Mouse (Mus musculus) hindbrain, embryonic 10.5 days (tissue): ENCODE measurements around the gene Zscan10. TPM values are rescaled to one million over a fixed set of nuclear protein-coding genes. Genes with fewer than 3 reads are reported as not detected.
A peak's percentile ranks its signal among the peaks of the same experiment; 100 is the strongest.

ENCODE experiments used
- DNase-seq: peaks from one replicate; pipeline ENCODE4 v3.0.0-alpha.2; 2017; ENCODE audit warnings: low spot score
- H3K27ac ChIP-seq: fragments of 300-500 bp; sonication (generic); 2 replicates; pipeline ENCODE4 v1.5.1; 2016; ENCODE audit warnings: mild to moderate bottlenecking, moderate library complexity
- H3K27me3 ChIP-seq: fragments of 300-500 bp; sonication (generic); 2 replicates; pipeline ENCODE4 v1.6.1; 2016; ENCODE audit warnings: mild to moderate bottlenecking; ENCODE audit not compliant: poor library complexity, insufficient read depth, severe bottlenecking
- H3K36me3 ChIP-seq: fragments of 300-500 bp; sonication (generic); 2 replicates; pipeline ENCODE4 v1.6.1; 2016; ENCODE audit warnings: mild to moderate bottlenecking, moderate library complexity
- H3K4me1 ChIP-seq: fragments of 300-500 bp; sonication (generic); replicated peaks from 2 replicates; pipeline ENCODE4 v1.6.1; 2016; ENCODE audit warnings: mild to moderate bottlenecking
- H3K4me3 ChIP-seq: fragments of 300-500 bp; sonication (generic); 2 replicates; pipeline ENCODE4 v1.5.1; 2016; ENCODE audit warnings: mild to moderate bottlenecking, moderate library complexity
- H3K9me3 ChIP-seq: fragments of 300-500 bp; sonication (generic); 2 replicates; pipeline ENCODE4 v1.6.1; 2016; ENCODE audit warnings: mild to moderate bottlenecking, moderate library complexity
- WGBS: fragments of 180-500 bp; shearing (Covaris S2); methylation state at CpG from one replicate; pipeline ENCODE4 v1.1.7; 2016; 5-methylcytosine and 5-hydroxymethylcytosine counted together
- polyA plus RNA-seq: library from polyadenylated mRNA; unstranded; fragments of >200 nt; fragmentation: Nextera tagmentation; extraction: Ambion mirVana; gene quantifications from 2 replicates; pipeline ENCODE4 v1.2.1, GENCODE M21; 2016

Zscan10 gene
- polyA plus RNA-seq: 0.92 and 0.94 TPM in 2 replicates

DNA sequence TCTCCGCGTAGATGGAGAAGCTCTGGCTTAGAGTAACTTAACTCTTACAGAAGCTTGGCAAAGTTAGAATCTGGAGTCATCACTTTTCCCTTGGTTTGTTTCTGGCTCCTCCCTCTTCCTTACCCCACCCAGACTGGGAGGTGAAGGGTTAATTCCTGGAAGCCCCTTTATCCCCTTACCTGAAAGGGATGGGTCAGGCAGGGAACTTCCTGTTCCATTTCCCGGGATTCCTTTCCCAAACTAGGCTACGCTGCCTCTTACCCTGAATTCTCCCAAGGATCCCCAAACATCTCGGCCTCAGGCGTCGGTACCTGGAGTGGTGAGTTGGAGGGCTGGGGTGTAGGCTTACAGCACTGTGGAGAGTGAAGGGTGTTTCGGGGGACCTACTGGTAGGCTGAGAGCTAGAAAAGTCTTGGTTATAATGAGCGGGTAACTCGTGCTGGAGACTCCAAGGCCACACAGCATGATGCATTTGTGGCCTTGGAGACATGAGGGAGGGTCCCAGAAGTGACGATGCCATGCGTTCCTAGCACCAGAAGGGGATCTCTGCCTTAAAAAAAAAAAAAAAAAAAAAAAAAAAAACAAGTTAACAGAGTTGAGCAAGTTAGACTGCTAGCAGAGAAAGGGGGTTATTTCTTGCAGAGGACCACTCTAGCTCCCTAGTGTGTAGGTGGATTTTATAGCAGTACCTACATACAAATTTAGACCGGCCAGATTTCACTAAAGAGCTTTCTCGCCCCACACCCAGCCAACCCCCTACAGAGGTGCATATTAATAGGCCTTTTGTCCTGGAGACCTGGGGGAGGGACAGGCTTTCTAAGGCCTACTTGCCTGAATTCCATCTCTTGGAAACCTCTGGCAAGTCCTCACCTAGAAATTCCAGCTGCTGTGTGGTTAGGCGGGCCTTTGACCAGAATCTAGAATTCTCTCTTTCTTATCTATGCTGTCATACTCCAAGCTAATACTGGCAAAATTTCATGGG lies at the start of gene Zscan10:
Zscan10 (plus strand) TSS at position 216 of the 982 bp plus-strand sequence.
- DNase-seq: no peak
- Histone ChIP-seq H3K27ac (peak within 1 kb of the TSS; percentile 91; the same call in 1 of the 2 replicates), H3K4me3 (peak within 1 kb of the TSS; percentile 55), H3K9me3 (no peaks in the 10 kb centered on the region), H3K27me3 (peaks cover 12% of the 10 kb centered on the region; the same call in 1 of the 2 replicates), H3K36me3 (no peaks in the 10 kb centered on the region), H3K4me1 (peaks cover 34% of the 10 kb centered on the region)
- 26% methylated on average over 15 of the region's 15 CpGs for WGBS

DNA sequence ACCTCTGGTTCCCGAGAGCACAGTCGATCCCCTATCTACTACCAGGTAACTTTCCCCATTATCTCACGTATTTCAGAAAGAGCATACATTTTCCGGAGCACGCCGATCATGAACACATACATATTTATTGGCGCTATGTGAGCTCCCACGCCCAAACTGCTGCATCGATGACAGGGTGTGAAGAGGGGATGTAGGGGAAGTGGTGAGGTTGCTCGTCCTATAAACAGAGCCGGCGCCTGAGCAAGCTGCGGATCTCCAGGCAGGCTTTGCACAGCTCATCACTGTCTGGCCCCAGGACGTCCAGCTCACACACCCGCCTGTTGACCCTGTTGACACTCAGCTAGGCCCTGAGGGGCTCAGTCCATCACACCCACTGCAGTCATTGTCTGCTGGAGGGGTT lies 49.8 kb upstream of the Zscan10 start:
- Histone ChIP-seq H3K4me3 (peak overlapping the region; percentile 66), H3K9me3 (no peaks in the 10 kb centered on the region), H3K27me3 (no peaks in the 10 kb centered on the region), H3K4me1 (peaks cover 21% of the 10 kb centered on the region), H3K36me3 (peaks cover 14% of the 10 kb centered on the region), H3K27ac (peak overlapping the region; percentile 80)
- under 1% methylated on average over 15 of the region's 15 CpGs for WGBS
- peak; percentile 62 for DNase-seq

DNA sequence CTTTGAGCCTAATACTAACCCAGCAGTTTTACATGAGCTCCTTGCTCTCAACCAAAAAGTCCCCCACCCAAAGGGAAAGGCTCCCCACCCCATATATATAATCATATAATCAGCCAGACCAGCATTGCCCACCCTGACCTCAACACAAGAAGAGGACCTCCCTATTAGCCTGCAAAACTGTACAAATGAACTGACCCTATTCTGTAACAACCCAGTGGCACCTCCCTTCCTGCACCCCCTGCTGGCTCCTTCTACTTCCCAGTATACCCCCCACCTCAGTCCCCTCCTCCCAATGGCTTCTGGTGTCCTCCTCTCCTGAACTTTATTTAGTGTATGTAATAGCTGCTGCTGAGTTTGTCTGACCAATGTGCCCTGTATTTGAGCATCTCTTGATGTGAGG lies 49.2 kb upstream of the Zscan10 start:
- no peaks in the 10 kb centered on the region for H3K27me3 ChIP-seq
- peak overlapping the region; percentile 66 for H3K4me3 ChIP-seq
- no peaks in the 10 kb centered on the region for H3K9me3 ChIP-seq
- DNase-seq: no peak
- H3K4me1 ChIP-seq: peaks cover 21% of the 10 kb centered on the region
- H3K27ac ChIP-seq: peak overlapping the region; percentile 80; the same call in 1 of the 2 replicates
- peaks cover 20% of the 10 kb centered on the region for H3K36me3 ChIP-seq

DNA sequence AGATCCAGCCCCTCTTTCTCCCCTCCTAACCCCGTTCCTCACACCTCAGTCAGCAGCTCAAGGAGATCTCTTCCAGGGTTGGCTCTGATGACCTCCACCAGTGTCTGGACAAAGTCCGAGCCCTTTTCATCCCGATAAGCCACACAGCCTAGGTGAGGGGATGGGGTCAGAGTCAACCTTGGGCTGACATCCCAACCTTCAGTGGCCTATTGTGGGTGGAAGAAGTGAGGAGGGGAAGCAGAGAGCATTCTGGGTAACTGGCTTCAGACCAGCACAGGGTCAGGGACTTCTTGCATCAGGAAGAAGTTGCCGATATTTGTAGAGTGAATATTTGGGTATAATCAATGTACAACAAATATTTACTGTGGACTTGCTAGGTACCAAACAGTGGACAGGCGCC lies 48.7 kb upstream of the Zscan10 start:
- Histone ChIP-seq H3K4me1 (peaks cover 21% of the 10 kb centered on the region), H3K36me3 (peaks cover 25% of the 10 kb centered on the region), H3K27ac (no peak overlapping the region), H3K4me3 (no peak overlapping the region; the same call in 1 of the 2 replicates), H3K27me3 (no peaks in the 10 kb centered on the region), H3K9me3 (no peaks in the 10 kb centered on the region)
- DNase-seq: no peak
- 65% methylated on average over 5 of the region's 5 CpGs for WGBS

DNA sequence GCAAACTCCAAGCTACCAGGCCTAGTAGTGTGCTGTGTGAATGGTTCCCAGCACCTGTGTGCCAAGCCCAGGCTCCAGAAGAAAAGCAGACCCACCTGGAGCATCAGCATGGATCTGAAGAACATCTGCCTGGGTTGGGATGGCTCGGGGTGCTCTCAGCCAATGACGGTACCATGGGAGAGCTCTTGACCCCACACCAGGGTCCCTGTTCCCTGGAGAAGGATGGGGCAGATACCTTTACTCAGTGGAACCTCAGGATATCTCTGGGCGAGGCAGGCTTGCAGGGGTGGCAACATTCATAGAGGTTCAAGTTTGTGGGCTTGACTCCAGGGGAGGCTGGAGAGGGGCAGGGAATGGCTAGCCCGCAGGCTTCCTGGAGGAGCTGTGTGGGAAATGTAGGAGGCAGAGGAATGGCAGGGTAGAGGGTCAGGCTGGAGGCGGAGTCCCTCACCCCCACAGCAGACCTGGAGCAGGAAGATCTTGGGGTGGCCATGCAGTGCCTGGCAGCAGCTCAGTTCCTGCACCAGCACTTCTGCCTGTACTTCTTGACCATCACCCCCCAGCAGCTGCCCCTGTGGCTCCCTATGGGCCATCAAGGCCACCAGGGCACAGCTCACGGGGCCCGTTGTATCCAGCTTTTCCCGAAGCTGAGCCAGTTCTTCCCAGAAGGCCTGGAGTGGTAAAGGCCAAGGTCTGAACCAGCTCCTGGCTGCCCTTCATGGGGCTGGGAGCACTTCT lies 47.6 kb upstream of the Zscan10 start:
- H3K4me1 ChIP-seq: peaks cover 21% of the 10 kb centered on the region
- H3K36me3 ChIP-seq: peaks cover 36% of the 10 kb centered on the region
- H3K27me3 ChIP-seq: no peaks in the 10 kb centered on the region
- no peaks in the 10 kb centered on the region for H3K9me3 ChIP-seq
- 86% methylated on average over 8 of the region's 8 CpGs for WGBS
- DNase-seq: no peak
- no peak overlapping the region for H3K4me3 ChIP-seq
- no peak overlapping the region for H3K27ac ChIP-seq

DNA sequence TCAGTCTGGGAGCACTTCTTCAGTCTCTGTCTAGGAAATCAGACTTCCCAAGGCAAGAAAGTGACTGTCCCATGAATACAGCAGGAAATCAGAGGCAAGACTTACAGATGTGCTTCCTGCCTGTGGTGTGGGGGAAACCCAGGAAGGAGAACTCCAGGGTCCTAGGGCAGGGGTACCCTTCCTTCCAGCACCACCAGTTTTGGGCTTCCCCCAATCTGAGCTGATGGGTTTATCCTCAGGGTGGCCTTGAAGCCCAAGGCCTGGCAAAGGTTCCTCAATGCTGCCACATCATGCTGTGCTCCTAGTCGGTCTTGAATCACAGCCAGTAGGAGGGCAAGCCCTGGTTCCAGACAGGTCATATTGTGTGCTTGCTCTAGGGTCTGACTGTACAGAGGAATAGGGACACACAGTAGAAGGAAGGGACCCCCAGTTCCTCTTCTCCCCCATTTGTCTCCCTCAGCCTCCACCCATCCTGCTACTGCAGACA lies 47.0 kb upstream of the Zscan10 start:
- Histone ChIP-seq H3K27ac (no peak overlapping the region), H3K4me3 (no peak overlapping the region), H3K27me3 (no peaks in the 10 kb centered on the region), H3K4me1 (peaks cover 21% of the 10 kb centered on the region), H3K36me3 (peaks cover 43% of the 10 kb centered on the region), H3K9me3 (no peaks in the 10 kb centered on the region)
- DNase-seq: no peak
- 58% methylated on average over 1 of the region's 1 CpGs for WGBS

DNA sequence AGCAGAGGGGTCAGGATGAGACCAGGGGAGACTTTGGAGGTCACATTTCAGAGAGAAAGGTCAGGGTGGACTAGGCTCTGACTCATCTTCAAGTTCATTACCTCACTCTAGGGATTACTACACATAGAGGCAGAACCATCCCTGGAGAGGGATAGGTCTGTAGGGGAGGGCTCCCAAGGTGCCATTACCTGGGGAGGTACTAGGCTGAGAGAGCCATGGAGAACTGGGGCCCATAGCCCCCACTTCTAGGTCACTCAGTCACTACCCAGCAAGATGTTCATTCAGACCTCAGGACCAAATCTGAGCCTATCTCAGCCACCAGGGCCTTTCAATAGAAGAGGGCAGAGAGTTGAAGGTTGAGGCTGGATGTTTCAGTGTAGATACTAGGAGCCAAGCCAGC lies 46.3 kb upstream of the Zscan10 start:
- no peak overlapping the region for H3K27ac ChIP-seq
- no peaks in the 10 kb centered on the region for H3K27me3 ChIP-seq
- H3K9me3 ChIP-seq: no peaks in the 10 kb centered on the region
- no peak overlapping the region for H3K4me3 ChIP-seq
- no peak for DNase-seq
- H3K4me1 ChIP-seq: peaks cover 18% of the 10 kb centered on the region
- peaks cover 49% of the 10 kb centered on the region for H3K36me3 ChIP-seq

DNA sequence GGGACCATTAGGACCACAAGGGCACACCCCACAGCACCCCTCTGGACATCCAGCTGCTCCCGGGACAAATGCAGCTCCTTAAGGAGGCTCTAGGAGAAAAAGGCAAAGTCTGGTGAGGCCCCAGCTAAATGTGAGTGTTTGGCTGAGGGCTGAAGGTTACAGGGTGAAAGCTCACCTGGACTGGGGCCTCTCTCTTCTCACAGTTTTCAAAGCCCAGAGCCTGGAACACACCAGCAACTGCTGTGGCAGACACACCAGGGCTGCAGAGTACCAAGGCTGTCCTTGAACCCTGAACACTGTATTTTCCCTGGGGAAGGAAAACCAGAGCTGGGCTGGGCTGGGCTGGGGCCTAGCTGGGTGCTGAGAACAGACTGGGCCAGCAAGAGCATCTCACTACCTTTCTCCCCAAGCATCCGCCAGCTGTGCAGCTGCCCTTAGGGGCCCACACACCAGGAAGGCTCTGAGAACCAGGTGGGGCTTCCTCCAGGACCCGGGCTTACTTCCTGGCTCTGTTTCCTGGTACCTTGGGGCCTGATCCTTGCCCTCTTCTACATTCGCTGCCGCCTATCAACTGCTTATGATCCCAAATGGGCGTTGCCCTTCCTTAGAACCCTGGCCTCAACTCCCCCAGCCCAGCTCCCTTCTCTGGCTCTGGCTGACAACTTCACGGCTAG lies 45.3 kb upstream of the Zscan10 start:
- no peaks in the 10 kb centered on the region for H3K27me3 ChIP-seq
- 83% methylated on average over 7 of the region's 7 CpGs for WGBS
- H3K9me3 ChIP-seq: no peaks in the 10 kb centered on the region
- peaks cover 12% of the 10 kb centered on the region for H3K4me1 ChIP-seq
- H3K27ac ChIP-seq: no peak overlapping the region
- DNase-seq: no peak
- H3K4me3 ChIP-seq: no peak overlapping the region
- H3K36me3 ChIP-seq: peaks cover 60% of the 10 kb centered on the region

DNA sequence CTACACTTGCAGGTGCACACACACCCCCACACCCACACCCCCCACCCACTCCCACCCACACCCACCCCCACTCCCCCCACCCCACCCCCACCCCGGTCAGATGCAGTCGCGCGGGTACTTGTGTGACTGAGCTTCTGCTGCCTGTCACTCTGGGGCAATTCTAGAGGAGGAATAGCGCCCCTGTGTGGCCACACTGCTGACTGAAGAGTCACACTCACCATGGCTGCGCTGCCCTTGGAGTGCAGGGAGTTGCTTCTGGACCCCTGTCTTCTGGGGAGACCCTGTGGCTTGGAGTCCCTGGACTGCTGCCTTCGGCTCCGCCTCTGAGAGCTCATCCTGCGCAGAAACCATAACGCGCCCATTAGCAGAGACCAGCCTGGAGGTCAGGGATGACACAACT lies 40.9 kb upstream of the Zscan10 start:
- Histone ChIP-seq H3K4me1 (peaks cover 11% of the 10 kb centered on the region), H3K4me3 (no peak overlapping the region), H3K36me3 (peaks cover 68% of the 10 kb centered on the region), H3K27ac (no peak overlapping the region), H3K27me3 (no peaks in the 10 kb centered on the region), H3K9me3 (no peaks in the 10 kb centered on the region)
- DNase-seq: peak; percentile 49
- 56% methylated on average over 11 of the region's 11 CpGs for WGBS

DNA sequence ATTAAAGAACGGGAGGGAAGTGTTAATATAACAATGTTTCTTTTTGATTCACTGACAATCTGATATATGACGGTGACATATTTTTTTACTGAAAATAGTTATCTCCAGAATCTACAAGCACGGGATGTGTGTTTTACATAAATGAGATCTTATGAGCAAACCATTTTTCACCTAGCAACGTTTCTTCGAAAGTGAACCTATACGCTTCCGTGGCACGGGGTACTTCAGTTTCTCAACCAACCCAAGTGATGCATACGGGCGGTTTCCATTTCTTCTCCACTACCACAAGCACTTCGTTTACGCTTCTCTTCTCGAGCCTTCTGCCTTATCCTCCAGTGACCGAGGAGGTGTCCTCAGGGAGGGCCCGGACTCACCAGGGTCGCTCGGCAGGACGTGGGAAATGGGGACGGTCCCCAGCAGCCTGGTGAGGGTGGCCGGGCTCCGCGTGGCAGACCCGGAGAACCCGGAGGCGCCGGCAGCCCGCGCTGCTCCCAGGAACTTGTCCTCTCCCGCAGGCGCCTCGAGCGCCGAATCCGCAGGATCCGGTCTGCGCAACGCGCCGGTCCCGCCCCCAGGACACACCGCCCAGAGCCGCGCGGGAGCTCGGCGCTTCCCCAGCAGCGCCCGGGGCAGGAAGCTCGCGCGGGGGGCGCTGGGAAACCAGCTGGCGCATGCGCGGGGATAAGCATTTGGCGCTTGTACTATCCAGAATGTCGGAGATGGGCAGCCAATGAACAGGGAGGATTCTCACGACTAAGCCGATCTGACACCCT lies 36.9 kb upstream of the Zscan10 start, which contains the start of gene Zfp213:
Zfp213 (minus strand) TSS at position 644 of the 773 bp plus-strand sequence.
- 2% methylated on average over 59 of the region's 59 CpGs for WGBS
- peak; percentile 93 for DNase-seq
- Histone ChIP-seq H3K36me3 (peaks cover 28% of the 10 kb centered on the region), H3K4me1 (peaks cover 17% of the 10 kb centered on the region), H3K4me3 (peak within 1 kb of the TSS; percentile 90), H3K9me3 (no peaks in the 10 kb centered on the region), H3K27ac (peak within 1 kb of the TSS; percentile 95), H3K27me3 (no peaks in the 10 kb centered on the region)

DNA sequence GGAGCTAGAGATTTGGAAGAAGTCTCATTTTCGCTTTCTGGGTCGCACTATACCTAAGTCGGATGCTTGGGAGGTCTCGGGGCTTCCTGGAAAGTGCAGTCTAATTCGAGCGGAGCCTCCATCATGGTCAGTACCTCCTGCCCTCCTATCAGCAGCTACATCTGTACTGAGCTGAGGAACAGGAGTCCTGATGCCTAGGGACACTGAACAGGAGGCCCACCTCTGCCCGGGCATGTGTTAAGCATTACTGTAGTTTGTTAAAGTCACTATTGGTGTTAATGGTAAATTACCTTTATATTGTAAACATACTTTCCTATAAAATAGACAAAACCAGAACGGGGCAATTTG lies 36.3 kb upstream of the Zscan10 start:
- Histone ChIP-seq H3K4me3 (peak overlapping the region; percentile 90), H3K4me1 (peaks cover 17% of the 10 kb centered on the region), H3K27me3 (no peaks in the 10 kb centered on the region), H3K36me3 (peaks cover 22% of the 10 kb centered on the region), H3K27ac (peak overlapping the region; percentile 95), H3K9me3 (no peaks in the 10 kb centered on the region)
- DNase-seq: no peak
- WGBS: 1% methylated on average over 8 of the region's 8 CpGs

DNA sequence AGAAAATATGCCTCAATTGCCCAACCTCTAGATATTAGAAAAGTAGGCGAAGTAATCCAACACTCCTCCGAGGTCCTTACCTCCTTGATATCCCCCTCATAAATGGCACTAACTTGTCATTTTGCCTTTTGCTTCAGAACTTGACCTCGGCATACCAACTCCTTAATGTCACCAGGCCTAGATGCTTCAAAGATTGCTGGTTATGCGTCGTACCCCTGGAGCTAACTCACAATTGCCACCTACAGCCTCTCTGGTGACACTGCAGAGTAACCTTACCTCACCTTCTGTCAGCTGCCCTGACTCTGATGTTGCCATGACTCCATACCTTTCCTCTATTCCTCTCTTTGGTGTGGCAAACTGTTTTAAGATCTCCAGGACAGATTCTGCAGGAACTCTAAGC lies 33.9 kb upstream of the Zscan10 start:
- H3K9me3 ChIP-seq: no peaks in the 10 kb centered on the region
- WGBS: 62% methylated on average over 5 of the region's 5 CpGs
- no peaks in the 10 kb centered on the region for H3K36me3 ChIP-seq
- no peak overlapping the region for H3K4me3 ChIP-seq
- H3K27ac ChIP-seq: no peak overlapping the region
- H3K4me1 ChIP-seq: peaks cover 17% of the 10 kb centered on the region
- DNase-seq: no peak
- no peaks in the 10 kb centered on the region for H3K27me3 ChIP-seq
